Mouse (Mus musculus) G1E (cell line): Measurements from ENCODE around the gene Zzef1. TPM values are rescaled to one million over a fixed set of nuclear protein-coding genes. Genes with fewer than 3 reads are reported as not detected.

Experiments used
- ATAC-seq: 2 replicates; pipeline ENCODE4 v1.8.0; 2016; ENCODE audit warnings: mild to moderate bottlenecking; ENCODE audit not compliant: insufficient number of reproducible peaks, poor library complexity, low FRiP score, severe bottlenecking; ENCODE audit errors: extremely low read depth
- DNase-seq: peaks from one replicate; pipeline ENCODE4 v3.0.0; 2012; ENCODE audit warnings: low spot score
- H3K27me3 ChIP-seq: 2 replicates; pipeline ENCODE4 v1.6.1; 2012; ENCODE audit warnings: mild to moderate bottlenecking, low read length, inconsistent platforms; ENCODE audit not compliant: insufficient read depth
- H3K36me3 ChIP-seq: replicated peaks from 2 replicates; pipeline ENCODE3; 2012; ENCODE audit warnings: mild to moderate bottlenecking, inconsistent platforms
- H3K4me1 ChIP-seq: 2 replicates; pipeline ENCODE4 v1.6.1; 2012; ENCODE audit warnings: low read depth, low read length, inconsistent platforms, mixed read lengths; ENCODE audit not compliant: insufficient read depth
- H3K4me3 ChIP-seq: 2 replicates; pipeline ENCODE4 v1.5.1; 2012; ENCODE audit warnings: low read depth, mild to moderate bottlenecking, inconsistent platforms, low read length, moderate library complexity, mixed read lengths
- H3K9me3 ChIP-seq: replicated peaks from 2 replicates; pipeline ENCODE4 v1.6.1; 2012; ENCODE audit warnings: inconsistent platforms
- CTCF ChIP-seq: IDR thresholded peaks from 2 replicates; pipeline ENCODE4 v1.5.1; 2012; ENCODE audit warnings: low read depth, low read length, inconsistent platforms, mixed read lengths
- GATA1 ChIP-seq: IDR thresholded peaks from 2 replicates; pipeline ENCODE4 v1.6.1; 2012; ENCODE audit warnings: borderline replicate concordance, low read length, inconsistent platforms, mixed read lengths
- GATA2 ChIP-seq: IDR thresholded peaks from 2 replicates; pipeline ENCODE4 v1.6.1; 2012; ENCODE audit warnings: low read depth, low read length, inconsistent platforms, borderline replicate concordance
- POLR2AphosphoS5 ChIP-seq: IDR thresholded peaks from 2 replicates; pipeline ENCODE4 v1.6.1; 2012; ENCODE audit warnings: low read depth, low read length, inconsistent platforms; ENCODE audit not compliant: insufficient replicate concordance
- TAL1 ChIP-seq: conservative IDR thresholded peaks from 2 replicates; pipeline ENCODE4 v1.6.1; 2012; ENCODE audit warnings: low read depth, low read length, inconsistent platforms, mixed read lengths
- polyA plus RNA-seq: library from polyadenylated mRNA; stranded (reverse); fragments of >175 nt; gene quantifications from 2 replicates; pipeline ENCODE4 v1.2.3, GENCODE M21; 2012
- total RNA-seq, 2 experiments: library from RNA; stranded (forward) in 1 of 2; stranded (reverse) in 1 of 2; fragments of 200-1000 nt in 1 of 2; fragments of >200 nt in 1 of 2; fragmentation: Nextera tagmentation in 1 of 2; gene quantifications; 2 replicates each; pipeline ENCODE4 v1.2.3; 2014 to 2017

Zzef1 gene
- total and polyA plus RNA-seq, 3 experiments = 5.3 to 43.4 (median 33.2) TPM

GRCm38 (mm10) chr11:72854251-72854650, 58.2 kb downstream of the Zzef1 start:
- no peak for ATAC-seq
- TF ChIP-seq TAL1 (no peak), GATA2 (no peak), POLR2AphosphoS5 (no peak), GATA1 (no peak), CTCF (no peak)
- Histone ChIP-seq H3K36me3 (peaks cover 79% of the 10 kb centered on the region), H3K27me3 (no peaks in the 10 kb centered on the region), H3K9me3 (no peaks in the 10 kb centered on the region), H3K4me1 (no peaks in the 10 kb centered on the region), H3K4me3 (no peak overlapping the region)
- DNase-seq = no peak

- Histone ChIP-seq H3K36me3 (peaks cover 86% of the 10 kb centered on the region), H3K4me3 (no peak overlapping the region), H3K4me1 (no peaks in the 10 kb centered on the region), H3K27me3 (no peaks in the 10 kb centered on the region), H3K9me3 (no peaks in the 10 kb centered on the region)
- TF ChIP-seq POLR2AphosphoS5 (no peak), TAL1 (no peak), GATA1 (no peak), GATA2 (no peak), CTCF (no peak)
- no peak for DNase-seq
- no peak for ATAC-seq
Measured at GRCm38 (mm10) chr11:72856764-72857163, 60.7 kb downstream of the Zzef1 start.

- Histone ChIP-seq H3K36me3 (peaks cover 87% of the 10 kb centered on the region), H3K27me3 (no peaks in the 10 kb centered on the region), H3K4me3 (no peak overlapping the region), H3K9me3 (no peaks in the 10 kb centered on the region), H3K4me1 (no peaks in the 10 kb centered on the region)
- DNase-seq (no peak), ATAC-seq (no peak)
- TF ChIP-seq TAL1 (no peak), CTCF (no peak), GATA2 (no peak), POLR2AphosphoS5 (no peak), GATA1 (no peak)
Measured at GRCm38 (mm10) chr11:72861236-72861635, 65.2 kb downstream of the Zzef1 start.

- no peaks in the 10 kb centered on the region for H3K9me3 ChIP-seq
- DNase-seq (no peak), ATAC-seq (no peak)
- H3K4me3 ChIP-seq = no peak overlapping the region
- H3K27me3 ChIP-seq = no peaks in the 10 kb centered on the region
- TF ChIP-seq GATA2 (no peak), POLR2AphosphoS5 (no peak), CTCF (no peak), TAL1 (no peak), GATA1 (no peak)
- peaks cover 84% of the 10 kb centered on the region for H3K36me3 ChIP-seq
- no peaks in the 10 kb centered on the region for H3K4me1 ChIP-seq
Measured at GRCm38 (mm10) chr11:72866446-72866845, 70.4 kb downstream of the Zzef1 start.

GRCm38 (mm10) chr11:72872061-72872460, 76.0 kb downstream of the Zzef1 start:
- ATAC-seq = no peak
- no peak overlapping the region for H3K4me3 ChIP-seq

GRCm38 (mm10) chr11:72892623-72893022, 96.6 kb downstream of the Zzef1 start:
- Histone ChIP-seq H3K27me3 (no peaks in the 10 kb centered on the region), H3K36me3 (peaks cover 67% of the 10 kb centered on the region), H3K4me1 (no peaks in the 10 kb centered on the region), H3K9me3 (no peaks in the 10 kb centered on the region), H3K4me3 (no peak overlapping the region)
- ATAC-seq (no peak), DNase-seq (no peak)
- TF ChIP-seq GATA2 = no peak
- TF ChIP-seq GATA1 = no peak
- TF ChIP-seq TAL1 = no peak
- no peak for TF ChIP-seq POLR2AphosphoS5
- no peak for TF ChIP-seq CTCF

More at GRCm38 (mm10) chr11:72872061-72872460, 76.0 kb downstream of the Zzef1 start:
- H3K9me3 ChIP-seq = no peaks in the 10 kb centered on the region
- no peak for DNase-seq
- TF ChIP-seq POLR2AphosphoS5 (no peak), CTCF (no peak), TAL1 (no peak), GATA1 (no peak), GATA2 (no peak)
- H3K4me1 ChIP-seq = no peaks in the 10 kb centered on the region
- no peaks in the 10 kb centered on the region for H3K27me3 ChIP-seq
- peaks cover 79% of the 10 kb centered on the region for H3K36me3 ChIP-seq

GRCm38 (mm10) chr11:72908391-72908790, 112.4 kb downstream of the Zzef1 start:
- ATAC-seq (no peak), DNase-seq (no peak)
- no peak for TF ChIP-seq TAL1
- no peak for TF ChIP-seq GATA1
- TF ChIP-seq GATA2 = no peak
- TF ChIP-seq CTCF = no peak
- no peak for TF ChIP-seq POLR2AphosphoS5
- H3K9me3 ChIP-seq = no peaks in the 10 kb centered on the region
- H3K4me3 ChIP-seq = no peak overlapping the region
- peaks cover 87% of the 10 kb centered on the region for H3K36me3 ChIP-seq
- H3K4me1 ChIP-seq = no peaks in the 10 kb centered on the region
- no peaks in the 10 kb centered on the region for H3K27me3 ChIP-seq
